Mouse (Mus musculus): Measurements from ENCODE around the gene Gsn. TPM values are rescaled to one million over a fixed set of nuclear protein-coding genes. Genes with fewer than 3 reads are reported as not detected.

The Gsn gene
- polyA plus RNA-seq, 1 experiment from 2014 or later, result 18.9 TPM

GRCm38 (mm10) chr2:35258590-35258989 lies 2.4 kb downstream of the Gsn start:
- ATAC-seq (ENCODE audit: low FRiP score, low TSS enrichment) (no peak), DNase-seq (no peak)
- H3K27me3 ChIP-seq (ENCODE audit: control insufficient read depth, insufficient read depth, low read length), result peaks cover 14% of the 10 kb centered on the region; the same call in 1 of the 2 replicates
- no peaks in the 10 kb centered on the region for H3K36me3 ChIP-seq (ENCODE audit: control insufficient read depth, insufficient read depth, low read length)
- no peaks in the 10 kb centered on the region for H3K9me3 ChIP-seq (ENCODE audit: control insufficient read depth, low read length)
- no peak overlapping the region for H3K27ac ChIP-seq (replicated peaks; ENCODE audit: low read depth, low read length)
- H3K4me3 ChIP-seq (replicated peaks; ENCODE audit: low read depth, low read length), result no peak overlapping the region
- no peak overlapping the region for H3K4me2 ChIP-seq (ENCODE audit: low read length)
- 0 out of 2 replicates have a peak, but pooled peaks cover 4% of the 10 kb centered on the region for H3K4me1 ChIP-seq (ENCODE audit: control insufficient read depth, insufficient read depth, low read length)
- no peak overlapping the region for H3K9ac ChIP-seq (replicated peaks; ENCODE audit: low read length)
- WGBS, result 84% methylated on average over 4 of the region's 4 CpGs

GRCm38 (mm10) chr2:35259338-35260080 lies 3.3 kb downstream of the Gsn start:
- H3K27ac ChIP-seq (replicated peaks; ENCODE audit: low read depth, low read length), result no peak overlapping the region
- H3K4me2 ChIP-seq (ENCODE audit: low read length), result no peak overlapping the region
- H3K36me3 ChIP-seq (ENCODE audit: control insufficient read depth, insufficient read depth, low read length), result no peaks in the 10 kb centered on the region
- no peak overlapping the region for H3K4me3 ChIP-seq (replicated peaks; ENCODE audit: low read depth, low read length)
- no peak overlapping the region for H3K9ac ChIP-seq (replicated peaks; ENCODE audit: low read length)
- no peaks in the 10 kb centered on the region for H3K9me3 ChIP-seq (ENCODE audit: control insufficient read depth, low read length)
- DNase-seq (no peak), ATAC-seq (ENCODE audit: low FRiP score, low TSS enrichment) (no peak)
- peaks cover 11% of the 10 kb centered on the region; the same call in 1 of the 2 replicates for H3K27me3 ChIP-seq (ENCODE audit: control insufficient read depth, insufficient read depth, low read length)
- WGBS, result 46% methylated on average over 13 of the region's 13 CpGs
- H3K4me1 ChIP-seq (ENCODE audit: control insufficient read depth, insufficient read depth, low read length), result 0 out of 2 replicates have a peak, but pooled peaks cover 4% of the 10 kb centered on the region

- peaks cover 11% of the 10 kb centered on the region; the same call in 1 of the 2 replicates for H3K27me3 ChIP-seq (ENCODE audit: control insufficient read depth, insufficient read depth, low read length)
- H3K36me3 ChIP-seq (ENCODE audit: control insufficient read depth, insufficient read depth, low read length), result no peaks in the 10 kb centered on the region
- WGBS, result 81% methylated on average over 1 of the region's 1 CpGs
- H3K4me2 ChIP-seq (ENCODE audit: low read length), result no peak overlapping the region
- H3K4me1 ChIP-seq (ENCODE audit: control insufficient read depth, insufficient read depth, low read length), result 0 out of 2 replicates have a peak, but pooled peaks cover 4% of the 10 kb centered on the region
- ATAC-seq (ENCODE audit: low FRiP score, low TSS enrichment), result no peak
- H3K9me3 ChIP-seq (ENCODE audit: control insufficient read depth, low read length), result no peaks in the 10 kb centered on the region
- no peak overlapping the region for H3K4me3 ChIP-seq (replicated peaks; ENCODE audit: low read depth, low read length)
- H3K27ac ChIP-seq (replicated peaks; ENCODE audit: low read depth, low read length), result no peak overlapping the region
- no peak for DNase-seq
- H3K9ac ChIP-seq (replicated peaks; ENCODE audit: low read length), result no peak overlapping the region
These were observed 4.1 kb downstream of the Gsn start for GRCm38 (mm10) chr2:35260291-35260690.

- Histone ChIP-seq H3K27me3 (ENCODE audit: control insufficient read depth, insufficient read depth, low read length) (no peaks in the 10 kb centered on the region), H3K4me3 (replicated peaks; ENCODE audit: low read depth, low read length) (no peak overlapping the region), H3K4me2 (ENCODE audit: low read length) (no peak overlapping the region), H3K36me3 (ENCODE audit: control insufficient read depth, insufficient read depth, low read length) (no peaks in the 10 kb centered on the region), H3K9me3 (ENCODE audit: control insufficient read depth, low read length) (no peaks in the 10 kb centered on the region), H3K4me1 (ENCODE audit: control insufficient read depth, insufficient read depth, low read length) (no peaks in the 10 kb centered on the region), H3K27ac (replicated peaks; ENCODE audit: low read depth, low read length) (no peak overlapping the region), H3K9ac (replicated peaks; ENCODE audit: low read length) (no peak overlapping the region)
- DNase-seq (no peak), ATAC-seq (ENCODE audit: low FRiP score, low TSS enrichment) (no peak)
- 85% methylated on average over 1 of the region's 1 CpGs for WGBS
These were observed 7.9 kb downstream of the Gsn start for GRCm38 (mm10) chr2:35264095-35264494.

- no peaks in the 10 kb centered on the region for H3K9me3 ChIP-seq (ENCODE audit: control insufficient read depth, low read length)
- H3K27me3 ChIP-seq (ENCODE audit: control insufficient read depth, insufficient read depth, low read length), result no peaks in the 10 kb centered on the region
- no peaks in the 10 kb centered on the region for H3K36me3 ChIP-seq (ENCODE audit: control insufficient read depth, insufficient read depth, low read length)
- peak; percentile 82 for DNase-seq
- WGBS, result 53% methylated on average over 8 of the region's 8 CpGs
- no peak overlapping the region for H3K9ac ChIP-seq (replicated peaks; ENCODE audit: low read length)
- ATAC-seq (ENCODE audit: low FRiP score, low TSS enrichment), result 0 out of 2 replicates have a peak, but pooled peaks have one; percentile 17
- no peak overlapping the region for H3K27ac ChIP-seq (replicated peaks; ENCODE audit: low read depth, low read length)
- H3K4me3 ChIP-seq (replicated peaks; ENCODE audit: low read depth, low read length), result no peak overlapping the region
- no peak overlapping the region for H3K4me2 ChIP-seq (ENCODE audit: low read length)
- H3K4me1 ChIP-seq (ENCODE audit: control insufficient read depth, insufficient read depth, low read length), result no peaks in the 10 kb centered on the region
These were observed 9.1 kb downstream of the Gsn start for GRCm38 (mm10) chr2:35265296-35265695.

GRCm38 (mm10) chr2:35265775-35266174 lies 9.6 kb downstream of the Gsn start:
- DNase-seq (no peak), ATAC-seq (ENCODE audit: low FRiP score, low TSS enrichment) (no peak)
- Histone ChIP-seq H3K36me3 (ENCODE audit: control insufficient read depth, insufficient read depth, low read length) (no peaks in the 10 kb centered on the region), H3K27ac (replicated peaks; ENCODE audit: low read depth, low read length) (no peak overlapping the region), H3K9ac (replicated peaks; ENCODE audit: low read length) (no peak overlapping the region), H3K4me2 (ENCODE audit: low read length) (no peak overlapping the region), H3K27me3 (ENCODE audit: control insufficient read depth, insufficient read depth, low read length) (no peaks in the 10 kb centered on the region), H3K4me3 (replicated peaks; ENCODE audit: low read depth, low read length) (no peak overlapping the region), H3K4me1 (ENCODE audit: control insufficient read depth, insufficient read depth, low read length) (0 out of 2 replicates have a peak, but pooled peaks cover 3% of the 10 kb centered on the region), H3K9me3 (ENCODE audit: control insufficient read depth, low read length) (no peaks in the 10 kb centered on the region)
- 90% methylated on average over 8 of the region's 8 CpGs for WGBS

GRCm38 (mm10) chr2:35266251-35266905 lies 10.2 kb downstream of the Gsn start:
- H3K4me2 ChIP-seq (ENCODE audit: low read length), result no peak overlapping the region
- no peak overlapping the region for H3K4me3 ChIP-seq (replicated peaks; ENCODE audit: low read depth, low read length)
- ATAC-seq (ENCODE audit: low FRiP score, low TSS enrichment) (no peak), DNase-seq (no peak)
- H3K4me1 ChIP-seq (ENCODE audit: control insufficient read depth, insufficient read depth, low read length), result 0 out of 2 replicates have a peak, but pooled peaks cover 3% of the 10 kb centered on the region
- no peaks in the 10 kb centered on the region for H3K9me3 ChIP-seq (ENCODE audit: control insufficient read depth, low read length)
- WGBS, result 77% methylated on average over 9 of the region's 9 CpGs
- H3K36me3 ChIP-seq (ENCODE audit: control insufficient read depth, insufficient read depth, low read length), result no peaks in the 10 kb centered on the region
- no peaks in the 10 kb centered on the region for H3K27me3 ChIP-seq (ENCODE audit: control insufficient read depth, insufficient read depth, low read length)
- no peak overlapping the region for H3K27ac ChIP-seq (replicated peaks; ENCODE audit: low read depth, low read length)
- no peak overlapping the region for H3K9ac ChIP-seq (replicated peaks; ENCODE audit: low read length)

- no peak overlapping the region for H3K4me2 ChIP-seq (ENCODE audit: low read length)
- H3K36me3 ChIP-seq (ENCODE audit: control insufficient read depth, insufficient read depth, low read length), result no peaks in the 10 kb centered on the region
- DNase-seq, result no peak
- H3K27ac ChIP-seq (replicated peaks; ENCODE audit: low read depth, low read length), result no peak overlapping the region
- H3K9ac ChIP-seq (replicated peaks; ENCODE audit: low read length), result no peak overlapping the region
- H3K27me3 ChIP-seq (ENCODE audit: control insufficient read depth, insufficient read depth, low read length), result no peaks in the 10 kb centered on the region
- H3K4me3 ChIP-seq (replicated peaks; ENCODE audit: low read depth, low read length), result no peak overlapping the region
- WGBS, result 84% methylated on average over 13 of the region's 13 CpGs
- H3K9me3 ChIP-seq (ENCODE audit: control insufficient read depth, low read length), result no peaks in the 10 kb centered on the region
- no peak for ATAC-seq (ENCODE audit: low FRiP score, low TSS enrichment)
- 0 out of 2 replicates have a peak, but pooled peaks cover 3% of the 10 kb centered on the region for H3K4me1 ChIP-seq (ENCODE audit: control insufficient read depth, insufficient read depth, low read length)
These were observed 11.1 kb downstream of the Gsn start for GRCm38 (mm10) chr2:35267156-35267875.

Data from midbrain, embryonic 14.5 days (tissue).